Mouse (Mus musculus) layer of hippocampus, adult 18-20 months (tissue): ENCODE measurements at regions not wholly inside any gene's neighbourhood (a gene's known extent, or its start where the extent isn't known, plus 50 kb on each side); places are given as distances from the start of the nearest gene placed in this dataset.

Experiments
- DNase-seq, 2 experiments: peaks; one replicate each; pipeline ENCODE4 v3.0.0; 2022; ENCODE audit warnings: low spot score in 2 of 2

- DNase-seq, result no peak
Measured at GRCm38 (mm10) chr8:26795616-26796015, 181.5 kb upstream of the Zfp703 start.

GRCm38 (mm10) chr8:26799814-26800213 is 177.3 kb upstream of the Zfp703 start:
- DNase-seq, result no peak

- DNase-seq, result peak in 1 of 2 experiments; percentile 71
Measured at GRCm38 (mm10) chr8:26804089-26804488, 173.0 kb upstream of the Zfp703 start.

GRCm38 (mm10) chr8:26804901-26805341 is 172.2 kb upstream of the Zfp703 start:
- no peak for DNase-seq

GRCm38 (mm10) chr8:26805371-26805821 is 171.7 kb upstream of the Zfp703 start:
- DNase-seq, result no peak

- peak; percentile 34 to 51 for DNase-seq
Measured at GRCm38 (mm10) chr8:26808111-26808651, 168.9 kb upstream of the Zfp703 start.

- peak in 1 of 2 experiments; percentile 41 for DNase-seq
Measured at GRCm38 (mm10) chr8:26808771-26809170, 168.4 kb upstream of the Zfp703 start.

- no peak for DNase-seq
Measured at GRCm38 (mm10) chr8:26809943-26810342, 167.2 kb upstream of the Zfp703 start.

- DNase-seq, result peak in 1 of 2 experiments; percentile 66
Measured at GRCm38 (mm10) chr8:26811533-26812236, 165.4 kb upstream of the Zfp703 start.

GRCm38 (mm10) chr8:26813198-26813815 is 163.8 kb upstream of the Zfp703 start:
- DNase-seq, result no peak

GRCm38 (mm10) chr8:26815020-26815584 is 162.0 kb upstream of the Zfp703 start:
- DNase-seq, result no peak

GRCm38 (mm10) chr8:26816977-26817376 is 160.1 kb upstream of the Zfp703 start:
- DNase-seq, result no peak

- DNase-seq, result no peak
Measured at GRCm38 (mm10) chr8:26824189-26824941, 152.8 kb upstream of the Zfp703 start.

- no peak for DNase-seq
Measured at GRCm38 (mm10) chr8:26828311-26828909, 148.7 kb upstream of the Zfp703 start.

GRCm38 (mm10) chr8:26829313-26829712 is 147.8 kb upstream of the Zfp703 start:
- DNase-seq, result no peak

GRCm38 (mm10) chr8:26831148-26831547 is 146.0 kb upstream of the Zfp703 start:
- DNase-seq, result no peak

- no peak for DNase-seq
Measured at GRCm38 (mm10) chr8:26831790-26832189, 145.3 kb upstream of the Zfp703 start.

- no peak for DNase-seq
Measured at GRCm38 (mm10) chr8:26832546-26832945, 144.6 kb upstream of the Zfp703 start.

GRCm38 (mm10) chr8:26833297-26833696 is 143.8 kb upstream of the Zfp703 start:
- DNase-seq, result no peak

GRCm38 (mm10) chr8:26833784-26834183 is 143.3 kb upstream of the Zfp703 start:
- no peak for DNase-seq

- no peak for DNase-seq
Measured at GRCm38 (mm10) chr8:26834604-26835003, 142.5 kb upstream of the Zfp703 start.
